Mouse (Mus musculus) stomach, postnatal 0 days (tissue): ENCODE results near the gene Tns3.

Experiments
- CTCF ChIP-seq: IDR thresholded peaks from 2 replicates; pipeline ENCODE4 v1.5.1; 2016; ENCODE audit warnings: antibody characterized with exemption, low read depth, mild to moderate bottlenecking, moderate library complexity
- EP300 ChIP-seq: optimal IDR thresholded peaks from 2 replicates; pipeline ENCODE3; 2016; ENCODE audit warnings: antibody characterized with exemption

DNA sequence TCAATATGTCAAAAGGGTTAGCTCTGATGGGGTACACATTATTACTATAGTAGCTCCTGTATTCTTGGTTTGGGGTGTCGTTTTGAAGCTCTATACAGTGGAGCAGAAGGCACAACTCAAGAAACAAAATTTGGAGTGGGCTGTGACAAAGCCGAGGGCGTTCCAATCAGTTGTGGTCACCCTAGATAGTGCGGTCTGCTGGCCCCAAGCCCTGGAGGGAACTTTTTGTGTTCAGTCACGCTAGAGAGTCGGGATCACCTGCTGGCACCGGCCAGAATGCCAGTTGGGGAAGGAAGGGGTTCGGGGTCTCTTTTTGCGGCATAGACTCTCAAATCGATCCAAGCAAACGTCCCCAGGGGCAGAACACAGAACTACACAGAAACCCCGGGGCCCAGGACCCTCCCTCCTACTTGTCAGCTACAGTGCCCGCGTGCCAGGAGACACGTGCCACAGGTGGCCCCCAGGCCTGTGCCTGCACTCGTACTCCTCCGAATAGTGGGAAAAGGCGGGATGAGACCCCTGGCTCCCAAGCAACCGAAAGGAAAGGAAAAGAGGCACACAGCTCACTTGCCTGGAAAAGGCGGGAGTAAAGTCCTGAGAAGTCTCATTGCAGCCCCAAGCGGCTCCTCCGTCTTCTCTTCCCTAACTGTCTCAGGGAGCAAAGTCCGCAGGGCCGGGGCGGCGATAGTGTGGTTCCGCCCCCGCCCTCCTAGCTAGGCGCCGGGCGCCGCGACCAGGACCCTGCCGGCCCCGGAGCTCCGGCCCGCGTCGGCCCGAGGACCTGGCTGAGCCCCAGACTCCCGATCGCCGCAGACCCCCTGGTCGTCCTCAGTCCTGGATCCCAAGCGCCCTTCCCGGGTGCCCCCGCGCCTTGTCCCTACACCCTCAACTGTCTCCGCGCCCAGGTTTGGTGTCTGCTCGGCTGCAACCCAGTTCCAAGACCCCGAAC, 617 bp downstream of the Tns3 start:
- TF ChIP-seq CTCF (no peak), EP300 (no peak)
